Mouse (Mus musculus) gastrocnemius, adult 8-10 months (tissue): Measurements from ENCODE around the gene Gm9639. TPM values are rescaled to one million over a fixed set of nuclear protein-coding genes. Genes with fewer than 3 reads are reported as not detected.
"Not testable (repeated sequence)": the region's sequence is repeated elsewhere in the genome, so short reads cannot be mapped to it uniquely, and the experiment has no call there.

Source experiments
- DNase-seq, 2 experiments: peaks; one replicate each; pipeline ENCODE4 v3.0.0; 2022; ENCODE audit warnings: low spot score in 2 of 2
- total RNA-seq, 4 experiments: library from RNA; stranded (reverse); gene quantifications; 2 replicates each; pipeline ENCODE4 v1.2.4; 2022

The Gm9639 gene
- total RNA-seq, 4 experiments from 2014 or later, result not detected

DNA sequence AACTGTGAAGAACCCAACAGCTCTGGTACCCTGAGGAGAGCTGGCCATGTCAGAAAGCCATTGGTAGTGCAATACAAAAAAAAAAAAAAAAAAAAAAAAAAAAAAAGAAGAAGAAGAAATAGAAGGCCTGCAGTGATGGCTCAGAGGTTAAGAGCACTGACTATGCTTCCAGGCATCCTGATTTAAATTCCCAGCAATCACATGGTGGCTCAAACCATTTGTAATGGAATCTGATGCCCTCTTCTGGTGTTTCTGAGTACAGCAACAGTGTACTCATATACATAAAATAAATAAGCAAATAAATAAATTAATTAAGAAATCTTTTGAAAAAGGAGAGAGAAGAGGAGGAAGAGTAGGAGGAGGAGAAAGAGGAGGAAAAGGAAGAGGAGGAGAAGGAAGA, 41.4 kb downstream of the Gm9639 start:
- DNase-seq, result no peak

DNA sequence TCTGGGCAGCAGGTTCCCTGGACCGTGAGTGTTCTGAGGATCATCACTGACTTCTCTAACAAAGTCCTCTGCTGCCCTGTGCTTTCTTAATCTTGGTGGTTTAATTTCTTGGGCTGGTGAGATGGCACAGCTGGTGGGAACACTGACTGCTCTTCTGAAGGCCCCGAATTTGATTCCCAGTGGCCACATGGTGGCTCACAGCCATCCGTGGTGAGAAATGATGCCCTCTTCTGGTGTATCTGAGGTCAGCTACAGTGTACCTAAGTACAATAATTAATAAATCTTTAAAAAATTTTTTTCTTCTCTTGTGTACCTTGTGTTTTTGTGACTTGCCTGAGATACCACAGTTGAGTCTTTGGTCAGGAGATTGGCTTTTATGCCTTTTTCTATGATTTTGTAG, 42.6 kb downstream of the Gm9639 start:
- not testable (repeated sequence) for DNase-seq

DNA sequence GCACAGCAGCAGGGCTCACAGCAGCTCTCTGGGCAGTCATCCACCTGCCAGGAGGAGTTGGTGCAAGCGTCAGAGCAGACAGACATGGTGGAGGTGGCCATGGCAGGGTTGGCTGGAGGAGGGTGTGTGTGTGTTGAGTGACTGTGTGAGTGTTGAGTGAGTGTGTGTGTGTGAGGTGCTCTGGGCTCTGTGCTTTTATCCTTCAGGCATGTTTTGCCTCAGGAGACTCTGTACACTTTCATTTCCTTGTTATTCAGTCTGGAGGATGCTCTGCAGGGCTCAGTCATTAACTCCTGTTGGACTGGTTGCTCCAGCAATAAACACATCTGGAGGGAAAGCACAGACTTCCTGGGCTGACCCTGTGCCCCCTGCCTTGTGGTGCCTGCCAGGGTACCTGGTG, 43.6 kb downstream of the Gm9639 start, which contains the start of gene Gm9736:
Gene Gm9736 (minus strand): TSS at position 101 of the 400 bp plus-strand sequence.
- not testable (repeated sequence) for DNase-seq

DNA sequence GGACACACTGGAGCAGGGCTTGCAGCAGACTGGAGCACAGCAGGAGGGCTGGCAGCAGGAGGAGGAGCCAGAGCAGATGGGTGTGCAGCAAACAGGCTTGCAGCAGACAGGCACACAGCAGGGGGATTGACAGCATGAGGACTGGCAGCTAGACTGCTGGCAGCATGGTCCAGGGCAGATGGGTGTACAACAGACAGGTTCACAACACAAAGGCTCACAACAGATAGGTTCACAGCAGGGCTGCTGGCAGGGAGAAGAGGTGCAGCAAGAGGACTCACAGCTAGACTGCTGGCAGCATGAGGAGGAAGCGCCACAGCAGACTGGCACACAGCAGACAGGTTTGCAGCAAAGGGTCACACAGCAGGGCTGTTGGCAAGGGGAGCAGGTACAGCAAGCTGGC, 44.2 kb downstream of the Gm9639 start:
- DNase-seq, result not testable (repeated sequence)

Other genes with a start within 250 kb of the Gm9639 start
- 10 to 100 TPM; 15.4 to 30.1 (median 25.8) TPM for gene Pttg1ip, start 213.4 kb downstream of the Gm9639 start, total RNA-seq
- gene Sumo3, start 189.0 kb downstream of the Gm9639 start, total RNA-seq, result 10 to 100 TPM; 38.7 to 59.9 (median 41.6) TPM
- gene Gm49325, start 188.9 kb downstream of the Gm9639 start, total RNA-seq, result 10 to 100 TPM in 2 of 4 experiments, 1 to 10 TPM in 2; 5.7 to 18.3 (median 11.6) TPM
- 100 to 1,000 TPM in 2 of 4 experiments, 10 to 100 TPM in 2; 81.6 to 141 (median 104) TPM for gene Ube2g2, start 172.8 kb downstream of the Gm9639 start, total RNA-seq
- gene Tspear, start 108.5 kb downstream of the Gm9639 start, total RNA-seq, result not detected
- not detected for gene Gm19402, start 104.3 kb downstream of the Gm9639 start, total RNA-seq
- gene Gm9508, start 97.8 kb downstream of the Gm9639 start, total RNA-seq, result not detected
- not detected for gene Gm10272, start 88.5 kb downstream of the Gm9639 start, total RNA-seq
- not detected for gene Gm10024, start 83.6 kb downstream of the Gm9639 start, total RNA-seq
- gene Gm10142, start 79.3 kb downstream of the Gm9639 start, total RNA-seq, result not detected
- not detected for gene Krtap12-1, start 74.5 kb downstream of the Gm9639 start, total RNA-seq
- gene Gm10100, start 68.6 kb downstream of the Gm9639 start, total RNA-seq, result not detected
- gene Gm18596, start 52.4 kb downstream of the Gm9639 start, total RNA-seq, result not detected
- not detected for gene Gm9736, start 43.7 kb downstream of the Gm9639 start, total RNA-seq
- gene Gm3233, start 35.4 kb downstream of the Gm9639 start, total RNA-seq, result not detected
- gene Gm3238, start 23.8 kb downstream of the Gm9639 start, total RNA-seq, result not detected
- not detected for gene Gm7138, start 18.1 kb downstream of the Gm9639 start, total RNA-seq
- gene Gm3250, start 12.5 kb downstream of the Gm9639 start, total RNA-seq, result not detected
- not detected for gene Gm7137, start 6.9 kb downstream of the Gm9639 start, total RNA-seq
- not detected for gene Gm19668, start 4.1 kb upstream of the Gm9639 start, total RNA-seq
- gene Gm9507, start 16.8 kb upstream of the Gm9639 start, total RNA-seq, result not detected
- not detected for gene Gm2696, start 19.6 kb upstream of the Gm9639 start, total RNA-seq
- not detected for gene Krtap10-4, start 32.0 kb upstream of the Gm9639 start, total RNA-seq
- not detected for gene Krtap10-10, start 40.9 kb upstream of the Gm9639 start, total RNA-seq
- gene Gm36176, start 51.7 kb upstream of the Gm9639 start, total RNA-seq, result not detected
- gene Gm10318, start 57.8 kb upstream of the Gm9639 start, total RNA-seq, result not detected
- not detected for gene Gm3285, start 66.9 kb upstream of the Gm9639 start, total RNA-seq
- gene Lrrc3, start 107.5 kb upstream of the Gm9639 start, total RNA-seq, result under 1 TPM; 0.07 to 0.49 (median 0.08) TPM
- gene Trpm2, start 175.5 kb upstream of the Gm9639 start, total RNA-seq, result under 1 TPM in 2 of 4 experiments, not detected in 2; 0.07 to 0.20 TPM
- gene 1810043G02Rik, start 183.4 kb upstream of the Gm9639 start, total RNA-seq, result 1 to 10 TPM; 3.2 to 4.7 (median 3.4) TPM
- 10 to 100 TPM in 1 of 4 experiments, 1 to 10 TPM in 3; 7.0 to 10.6 (median 7.2) TPM for gene Pfkl, start 215.0 kb upstream of the Gm9639 start, total RNA-seq
- not detected for gene Dnmt3l, start 246.9 kb upstream of the Gm9639 start, total RNA-seq
- not detected for gene Aire, start 248.5 kb upstream of the Gm9639 start, total RNA-seq